Mouse (Mus musculus) MN1 (cell line): ENCODE measurements at regions not wholly inside any gene's neighbourhood (a gene's known extent, or its start where the extent isn't known, plus 50 kb on each side); places are given as distances from the start of the nearest gene placed in this dataset.

Source experiments
- DNase-seq: peaks from one replicate; pipeline ENCODE4 v3.0.0-alpha.2; 2016; ENCODE audit warnings: low spot score

- DNase-seq = no peak
These were observed 606.7 kb downstream of the Efnb2 start for GRCm38 (mm10) chr8:8054224-8054916.

DNA sequence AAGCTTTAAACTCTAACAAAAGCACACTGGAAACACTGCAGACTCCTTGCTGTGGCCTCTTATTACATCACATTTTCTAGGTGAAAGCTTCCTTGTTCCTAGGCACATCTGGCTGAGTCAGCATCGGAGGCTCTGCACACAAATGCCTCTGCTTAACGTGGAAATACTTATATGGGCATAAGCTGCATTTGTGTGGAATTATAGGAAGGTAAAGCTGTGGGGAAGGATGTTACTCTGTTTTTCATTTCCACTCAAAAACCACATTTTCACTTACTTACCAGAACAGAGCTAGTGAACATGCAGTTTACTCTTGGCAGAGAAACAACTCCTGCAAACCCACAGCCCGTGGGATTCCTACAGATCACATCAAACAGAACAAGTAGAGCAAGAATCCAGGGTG lies 609.9 kb downstream of the Efnb2 start:
- DNase-seq = no peak

GRCm38 (mm10) chr8:8050778-8051177 lies 610.3 kb downstream of the Efnb2 start:
- DNase-seq = no peak

- DNase-seq = no peak
These were observed 616.1 kb downstream of the Efnb2 start for GRCm38 (mm10) chr8:8044926-8045325.

GRCm38 (mm10) chr8:8044296-8044695 lies 616.7 kb downstream of the Efnb2 start:
- DNase-seq = no peak

DNA sequence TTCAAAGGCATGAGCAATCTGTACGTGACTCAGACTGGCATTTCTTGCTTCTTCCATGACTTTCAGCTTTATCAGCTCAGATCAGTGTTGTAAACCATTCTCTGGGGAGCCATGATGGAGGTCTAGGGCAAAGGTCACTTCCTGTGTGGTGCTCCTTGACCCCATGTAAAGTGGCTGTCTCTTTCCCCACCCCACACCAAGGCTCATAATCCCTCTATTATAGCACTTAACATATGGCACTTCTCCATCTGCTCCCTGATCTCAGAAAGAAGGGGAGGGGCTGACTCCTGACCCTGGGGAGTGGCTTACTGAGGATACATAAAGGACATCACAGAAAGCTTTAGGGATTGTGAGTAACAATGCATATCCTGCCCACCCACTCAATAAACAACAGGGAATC lies 623.1 kb downstream of the Efnb2 start:
- DNase-seq = no peak

DNA sequence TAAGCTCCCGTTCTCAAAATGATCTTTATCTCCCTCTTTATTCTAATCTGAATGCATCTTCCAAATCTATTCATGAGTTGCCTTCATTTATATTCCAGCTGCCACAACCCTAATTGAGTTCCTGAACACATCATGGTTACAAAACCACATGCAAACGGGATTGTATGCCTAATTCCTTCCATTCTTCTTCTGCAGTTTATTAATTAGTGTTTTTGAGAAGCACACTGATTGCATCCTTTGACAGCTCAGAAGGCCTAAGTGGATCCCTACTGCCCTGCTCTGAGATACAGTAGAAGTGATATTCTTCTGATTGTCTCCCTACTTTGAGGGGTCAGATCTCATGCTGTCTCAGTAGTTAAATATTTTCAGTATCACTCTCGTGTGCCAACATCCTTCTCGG lies 649.9 kb downstream of the Efnb2 start:
- no peak for DNase-seq

DNA sequence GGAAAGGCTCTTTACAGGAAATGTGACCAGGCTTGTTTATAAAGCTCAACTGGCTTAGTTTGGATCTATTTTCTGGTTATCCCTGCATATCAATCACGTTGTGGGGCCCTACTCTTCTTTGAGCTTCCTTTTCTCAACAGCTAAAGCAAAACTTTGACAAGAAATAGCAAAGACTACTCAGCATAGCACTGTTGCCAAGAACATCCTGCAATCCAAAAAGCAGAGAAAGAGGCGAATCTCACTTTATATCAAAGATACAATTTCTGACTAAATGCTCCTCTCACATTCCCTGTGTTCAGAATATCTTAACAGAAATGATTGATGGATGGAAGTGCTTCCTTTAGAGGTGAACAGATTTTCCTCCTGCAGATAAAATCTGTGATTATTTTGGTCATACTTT lies 666.1 kb downstream of the Efnb2 start:
- no peak for DNase-seq

DNA sequence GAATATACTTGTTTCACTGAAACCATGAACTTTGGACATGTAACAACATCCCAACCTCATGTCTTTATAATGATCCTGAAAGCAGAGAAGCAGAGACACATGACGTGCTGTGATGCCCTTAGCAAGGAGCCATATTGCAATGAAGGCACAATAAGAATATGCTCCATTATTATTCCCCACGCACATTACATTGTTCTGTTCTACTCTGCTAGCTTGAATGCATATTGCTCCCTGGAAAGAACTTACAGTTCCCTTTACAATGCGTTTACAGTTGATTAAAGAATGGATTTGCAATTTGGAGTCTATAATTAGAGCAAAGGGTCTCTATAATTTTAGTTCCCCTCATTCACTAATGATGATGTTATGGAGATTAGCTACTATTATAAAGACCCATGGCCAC lies 672.2 kb downstream of the Efnb2 start:
- DNase-seq = no peak

DNA sequence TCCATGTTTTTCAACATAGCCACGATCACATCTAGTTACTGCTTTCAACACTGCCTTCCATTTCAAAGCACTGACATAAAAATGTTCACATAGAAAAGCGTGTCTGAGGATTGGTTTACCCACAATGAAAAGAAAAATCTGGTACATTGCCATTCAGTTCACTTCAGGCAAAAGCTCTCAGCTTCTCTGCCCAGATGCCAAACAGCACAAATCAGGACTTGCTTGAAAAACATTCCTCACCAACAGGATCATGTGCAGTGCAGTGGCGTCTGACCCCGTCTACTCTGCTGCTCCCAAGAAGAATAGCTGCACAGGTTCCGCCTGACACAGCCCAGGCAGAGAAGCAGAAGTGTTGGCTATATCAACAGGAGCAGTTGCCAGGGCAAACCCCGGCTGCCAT lies 684.0 kb downstream of the Efnb2 start:
- DNase-seq = no peak

DNA sequence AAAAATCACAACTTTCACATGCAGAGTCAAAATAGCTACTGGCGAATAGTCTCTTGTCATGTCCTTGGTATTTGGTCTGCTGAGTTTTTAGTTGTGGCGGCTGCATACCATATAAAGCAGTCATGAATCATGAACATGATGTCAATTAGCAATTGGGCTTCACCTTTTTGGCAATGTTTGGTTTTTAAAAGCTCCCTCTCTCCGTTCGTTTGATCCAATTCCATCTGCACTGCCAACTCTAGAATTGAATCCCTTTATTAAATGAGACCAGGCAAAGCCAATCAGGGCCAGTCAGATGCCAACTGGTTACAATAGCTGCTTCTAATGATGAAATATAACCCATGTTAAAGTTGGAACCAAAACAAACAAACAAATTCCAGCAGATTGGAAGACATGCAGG lies 687.3 kb downstream of the Efnb2 start:
- no peak for DNase-seq

- DNase-seq = no peak
These were observed 696.8 kb downstream of the Efnb2 start for GRCm38 (mm10) chr8:7964276-7964675.

DNA sequence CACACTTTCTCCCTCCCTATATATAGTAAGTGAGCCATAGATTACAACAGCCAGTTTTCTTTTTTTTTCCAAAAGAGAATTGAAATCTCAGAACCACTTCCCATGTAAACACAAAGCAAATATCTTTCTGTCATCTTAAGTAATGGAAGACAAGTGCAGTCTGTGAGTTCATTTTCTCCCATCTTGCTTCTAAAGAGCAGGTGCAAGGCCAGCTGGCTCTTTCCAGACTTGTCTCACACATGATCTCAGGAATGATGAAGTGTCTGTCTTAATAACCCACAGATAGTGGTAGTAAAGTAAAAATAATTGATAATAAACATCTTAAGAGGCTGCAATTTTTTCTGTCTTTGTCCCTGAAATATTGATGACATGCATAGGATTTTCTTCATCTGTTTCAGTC lies 704.3 kb downstream of the Efnb2 start:
- no peak for DNase-seq

DNA sequence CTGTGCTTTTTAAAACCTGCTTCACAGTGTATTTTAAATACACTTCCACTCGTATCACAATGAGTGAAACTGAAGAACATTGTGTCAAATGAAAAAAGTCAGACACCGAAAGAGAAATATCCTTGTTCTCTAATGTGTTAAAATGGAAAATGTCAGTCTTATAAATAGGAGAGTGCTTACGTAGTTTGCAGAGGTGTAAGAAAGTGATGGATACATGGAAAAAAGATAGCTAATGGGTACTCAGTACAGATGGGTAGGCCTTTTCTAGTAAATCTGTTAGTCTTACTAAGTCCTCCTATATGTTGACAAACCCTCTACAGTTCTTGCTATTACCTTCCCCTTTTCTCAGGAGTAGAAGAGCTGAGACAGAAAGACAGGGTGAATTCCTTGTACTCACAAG lies 706.2 kb downstream of the Efnb2 start:
- no peak for DNase-seq

DNA sequence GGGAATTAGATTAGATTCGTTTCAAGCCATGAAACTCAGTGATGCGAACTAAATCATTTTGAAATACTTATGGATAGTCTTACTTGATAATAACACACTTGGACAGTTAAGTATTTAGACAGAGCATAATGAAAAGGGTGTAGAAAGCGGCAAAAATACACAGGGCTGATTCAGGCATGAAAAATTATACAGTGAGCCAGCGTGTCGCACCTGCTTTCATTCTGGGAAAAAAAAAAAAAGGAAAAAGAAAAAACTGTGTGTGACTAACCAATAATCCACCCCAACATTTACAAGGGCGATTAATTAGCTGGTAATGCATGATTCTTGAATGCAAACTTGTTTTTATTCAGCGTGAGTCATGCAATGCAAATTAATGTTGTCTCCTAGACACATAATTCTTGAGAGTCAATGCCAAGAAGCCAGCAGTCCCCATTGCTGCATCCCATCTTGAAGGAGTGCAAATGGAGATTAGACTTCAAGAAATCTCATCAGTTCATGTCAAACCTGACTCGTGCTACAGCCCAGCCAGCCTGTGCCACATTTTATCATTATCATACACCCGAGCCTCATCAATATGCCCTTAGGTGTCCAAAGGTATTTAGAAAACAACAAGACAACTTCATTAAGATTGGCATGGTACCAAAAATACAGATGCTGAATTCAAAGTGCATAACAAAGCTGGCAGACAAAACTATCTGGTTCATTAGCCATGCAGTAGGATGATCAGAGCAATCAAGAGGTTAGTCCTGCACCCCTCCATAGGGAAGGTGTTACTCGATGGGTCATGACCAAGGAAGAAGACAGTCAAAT lies 714.9 kb downstream of the Efnb2 start:
- DNase-seq = no peak

DNA sequence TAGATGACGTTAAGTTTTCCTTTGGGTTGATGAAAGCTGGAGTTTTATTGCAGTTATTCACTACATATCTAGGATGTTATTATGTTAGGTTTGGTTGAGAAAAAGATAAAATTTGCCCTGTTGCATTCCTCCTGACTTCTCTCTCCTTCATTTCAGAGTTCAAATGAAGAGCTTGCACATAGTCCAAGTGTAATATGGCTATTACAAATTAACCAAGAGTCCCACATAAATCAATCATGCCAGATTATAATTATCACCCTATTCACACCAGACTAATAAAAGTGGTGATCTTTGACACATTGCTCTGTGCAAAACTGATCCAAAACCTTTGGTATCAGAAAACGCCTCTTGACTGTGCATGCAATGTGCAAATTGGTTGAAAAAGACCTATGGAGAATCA lies 724.4 kb downstream of the Efnb2 start:
- DNase-seq = no peak

GRCm38 (mm10) chr8:7919416-7919815 lies 741.6 kb downstream of the Efnb2 start:
- DNase-seq = no peak

DNA sequence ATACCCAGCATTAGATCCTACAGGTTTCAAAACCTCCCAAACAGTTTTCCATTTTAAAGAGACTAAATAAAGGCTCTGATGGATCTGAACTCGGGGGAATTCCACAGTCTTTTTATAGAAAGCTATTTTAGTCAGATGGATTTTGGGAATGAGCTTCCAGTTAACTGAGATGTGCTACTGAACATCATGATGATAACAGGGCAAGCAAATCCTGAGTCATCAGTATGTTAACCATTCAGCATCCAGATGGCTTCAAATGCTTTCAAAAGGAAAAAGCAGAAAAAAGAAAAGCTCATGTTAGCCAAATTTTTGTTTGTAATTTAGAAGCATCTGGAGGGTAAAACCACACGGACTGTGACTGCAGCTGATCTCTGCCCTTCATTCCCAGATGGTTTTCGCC lies 766.7 kb downstream of the Efnb2 start:
- no peak for DNase-seq

GRCm38 (mm10) chr8:7853169-7853568 lies 807.9 kb downstream of the Efnb2 start:
- DNase-seq = no peak

DNA sequence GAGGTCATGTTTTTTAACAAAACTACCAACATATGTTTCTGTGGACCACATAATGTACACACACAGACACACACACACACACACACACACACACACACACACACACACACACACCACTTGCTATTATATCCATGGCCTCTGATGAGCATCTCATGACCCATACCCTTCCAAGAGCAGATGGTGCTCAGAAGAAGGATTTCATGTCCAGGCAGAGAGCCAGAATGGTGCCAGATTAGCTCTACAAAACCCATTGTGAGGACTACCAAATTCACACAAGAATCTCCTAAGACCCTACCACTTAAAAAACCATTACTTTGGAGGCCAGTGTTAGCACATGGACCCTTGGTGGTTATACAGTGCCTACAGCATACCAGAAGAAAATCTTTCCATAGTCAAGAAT lies 810.5 kb downstream of the Efnb2 start:
- DNase-seq = no peak

GRCm38 (mm10) chr8:7831948-7832347 lies 829.1 kb downstream of the Efnb2 start:
- no peak for DNase-seq

DNA sequence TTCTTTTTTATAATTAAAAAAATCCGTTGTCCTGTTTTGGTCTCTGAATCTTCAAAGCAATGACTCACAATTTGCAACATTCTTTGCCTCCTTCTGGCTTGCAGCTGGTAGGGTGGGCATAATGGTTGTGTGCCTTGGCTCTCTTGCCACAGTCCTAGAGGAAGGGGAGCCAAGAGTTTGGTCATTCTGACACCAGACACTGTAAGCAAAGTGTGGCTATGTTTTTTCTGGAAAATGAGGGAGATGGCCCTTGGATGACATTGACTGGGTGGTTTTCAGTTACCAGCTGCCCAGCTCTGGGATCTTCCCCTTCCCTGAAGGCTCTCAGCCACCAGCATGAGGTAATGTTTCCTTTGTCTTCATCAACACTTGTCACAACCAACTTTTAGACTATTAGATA lies 833.2 kb downstream of the Efnb2 start:
- DNase-seq = no peak

DNA sequence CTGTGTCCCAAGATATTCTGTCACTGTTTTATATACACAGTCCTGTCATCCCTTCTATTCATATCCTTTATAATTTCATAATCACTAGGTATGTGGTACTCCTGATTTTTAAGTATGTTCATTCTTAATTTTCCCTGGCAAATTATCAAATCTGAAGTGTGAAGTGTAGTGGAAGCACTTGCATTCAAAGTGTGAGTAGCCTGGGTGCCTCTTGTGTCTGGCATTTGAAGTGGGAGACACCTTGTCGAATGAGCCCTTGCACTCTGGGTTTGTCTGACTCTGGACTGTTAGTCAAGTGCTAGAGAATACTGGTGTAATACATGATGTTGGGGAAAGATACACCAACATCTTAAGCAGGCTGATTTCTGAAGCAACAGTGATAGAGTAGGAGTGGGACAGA lies 852.6 kb downstream of the Efnb2 start:
- no peak for DNase-seq

- no peak for DNase-seq
These were observed 861.8 kb downstream of the Efnb2 start for GRCm38 (mm10) chr8:7799221-7799620.
